Mouse (Mus musculus) adrenal gland, postnatal 10 days (tissue): ENCODE measurements around the gene AC129217.1. TPM values are rescaled to one million over a fixed set of nuclear protein-coding genes. Genes with fewer than 3 reads are reported as not detected.

Experiments used
- DNase-seq: peaks from one replicate; pipeline ENCODE4 v3.0.0; 2021; ENCODE audit warnings: mixed read lengths
- long read RNA-seq, 2 experiments: library from polyadenylated mRNA; stranded (forward); transcript quantifications; one replicate each; pipeline ENCODE4 v2.0.0; 2021
- total RNA-seq, 2 experiments: library from RNA; stranded (reverse); gene quantifications; 2 replicates each; pipeline ENCODE4 v1.2.3; 2021

AC129217.1 gene
- not detected for total RNA-seq
- long read RNA-seq, experiment 1, partial matches to known transcripts, result 0 of 15 reads
- long read RNA-seq, experiment 1, other reads (novel, unspliced or antisense), result 15 of 15 reads
- long read RNA-seq, experiment 2, partial matches to known transcripts, result 0 of 11 reads
- long read RNA-seq, experiment 2, other reads (novel, unspliced or antisense), result 11 of 11 reads

DNA sequence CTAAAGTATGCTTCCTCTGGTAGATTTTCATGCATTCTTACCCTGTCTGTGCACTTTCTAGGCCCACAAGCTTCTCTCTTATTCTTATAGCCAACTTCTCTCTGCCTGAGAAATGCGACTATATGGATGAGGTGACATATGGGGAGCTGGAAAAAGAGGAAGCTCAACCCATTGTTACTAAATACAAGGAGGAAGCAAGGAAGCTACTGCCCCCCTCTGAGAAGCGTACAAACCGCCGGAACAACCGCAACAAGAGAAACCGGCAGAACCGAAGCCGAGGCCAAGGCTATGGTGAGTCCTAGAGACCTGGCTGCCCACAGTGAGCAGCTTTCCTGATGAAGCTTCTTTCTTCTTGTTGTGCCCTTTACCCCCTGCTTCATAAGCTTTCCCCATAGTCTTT lies at the start of gene AC129217.1:
Gene AC129217.1 (plus strand): TSS at position 114 of the 400 bp plus-strand sequence.
- DNase-seq, result no peak

DNA sequence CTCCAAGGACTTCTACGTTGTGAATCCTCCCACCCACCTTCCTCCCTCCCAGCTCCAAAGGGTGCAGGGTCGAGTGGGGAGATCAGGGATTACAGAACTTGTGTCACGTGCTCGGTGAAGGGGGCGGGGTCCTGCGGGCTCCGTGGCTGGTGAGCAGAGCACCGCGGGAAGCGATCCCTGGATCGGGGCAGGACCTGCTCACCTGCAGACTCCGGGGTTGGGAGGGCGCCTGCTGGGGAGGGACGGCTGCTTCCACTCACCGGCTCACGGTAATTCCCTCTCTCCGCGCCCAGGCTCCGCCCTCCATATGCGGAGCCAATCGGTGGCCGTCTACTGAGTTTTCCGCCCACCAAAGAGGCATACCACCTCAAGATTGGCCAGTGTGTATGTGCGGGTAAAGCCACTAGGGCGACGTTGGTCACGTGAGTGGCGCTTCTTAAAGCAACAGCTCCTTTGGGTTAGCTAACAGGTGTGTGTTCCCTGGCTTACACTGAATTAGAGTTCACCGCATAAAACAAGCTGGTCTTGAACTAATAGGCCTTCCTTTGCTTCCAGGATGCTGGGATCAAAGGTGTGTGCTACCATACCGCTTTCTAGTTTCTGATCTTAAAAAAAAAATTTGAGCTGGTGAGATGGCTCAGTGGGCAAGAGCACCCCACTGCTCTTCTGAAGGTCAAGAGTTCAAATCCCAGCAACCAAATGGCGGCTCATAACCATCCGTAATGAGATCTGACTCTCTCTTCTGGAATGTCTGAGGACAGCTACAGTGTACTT lies 43.4 kb upstream of the AC129217.1 start, which contains the start of gene Taf6l:
Gene Taf6l (minus strand): TSS at position 410 of the 774 bp plus-strand sequence.
- peak; percentile 93 for DNase-seq

DNA sequence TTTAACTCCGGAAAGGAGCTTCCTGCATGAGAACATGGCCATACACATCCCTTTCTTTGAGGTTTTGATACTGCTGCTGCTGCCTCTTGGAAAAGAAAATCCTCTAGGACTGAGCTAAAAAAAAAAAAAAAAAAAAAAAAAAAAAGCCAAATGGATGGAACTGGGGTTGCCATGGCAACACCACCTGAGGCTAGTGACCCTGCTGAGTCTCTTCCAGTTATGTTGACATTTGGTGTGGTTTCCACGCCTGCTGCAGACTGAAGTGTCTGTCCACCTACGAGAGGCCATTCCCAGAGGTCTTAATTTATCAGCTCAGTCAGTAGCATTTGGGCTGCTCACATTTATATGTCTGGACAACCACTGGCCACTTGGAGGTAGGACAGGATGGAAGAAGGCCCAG lies 41.1 kb upstream of the AC129217.1 start:
- DNase-seq, result no peak

GRCm38 (mm10) chr19:8789171-8789570 lies 40.4 kb upstream of the AC129217.1 start:
- no peak for DNase-seq

- DNase-seq, result no peak
Observed at GRCm38 (mm10) chr19:8790171-8790570, 39.4 kb upstream of the AC129217.1 start.

DNA sequence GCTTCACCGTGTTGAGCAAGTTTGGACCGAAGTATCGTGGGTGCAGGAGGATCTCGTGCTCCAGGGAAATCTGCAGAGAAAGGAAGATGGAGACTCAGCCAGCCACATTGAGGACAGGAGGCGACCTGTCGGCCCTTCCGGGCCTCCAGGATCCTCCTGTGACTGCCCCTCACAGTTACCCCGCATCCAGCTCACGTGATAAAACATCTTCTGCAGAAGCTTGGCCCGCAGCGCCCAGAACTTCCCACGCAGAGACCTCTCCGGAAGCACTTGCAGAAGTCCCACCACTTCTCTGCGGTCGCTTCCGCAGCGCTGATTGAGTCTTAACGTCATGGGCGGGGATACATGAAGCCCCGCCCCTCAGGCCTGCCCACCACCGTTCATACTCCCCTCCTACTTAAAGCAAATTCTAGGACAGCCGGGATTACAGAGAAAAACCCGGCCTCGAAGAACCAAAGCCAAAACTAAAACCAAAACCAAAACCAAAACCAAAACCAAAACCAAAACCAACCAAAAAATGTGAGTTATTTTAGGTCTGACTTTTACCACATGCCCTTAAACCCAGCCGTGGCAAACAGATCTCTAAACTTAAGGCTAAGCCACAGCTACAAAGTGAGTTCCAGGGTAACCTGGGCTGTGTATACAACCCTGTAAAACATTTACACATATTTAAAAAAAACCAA lies 31.2 kb upstream of the AC129217.1 start, which contains the start of gene Polr2g:
Gene Polr2g (minus strand): TSS at position 314 of the 683 bp plus-strand sequence.
- DNase-seq, result peak; percentile 94

GRCm38 (mm10) chr19:8798947-8799315 lies 30.6 kb upstream of the AC129217.1 start:
- DNase-seq, result no peak

GRCm38 (mm10) chr19:8802130-8802821 lies 27.3 kb upstream of the AC129217.1 start, which contains the start of gene Zbtb3:
Zbtb3 (plus strand) TSS chr19:8802555.
- peak; percentile 93 for DNase-seq

- no peak for DNase-seq
Observed at GRCm38 (mm10) chr19:8803204-8803780, 26.3 kb upstream of the AC129217.1 start.

DNA sequence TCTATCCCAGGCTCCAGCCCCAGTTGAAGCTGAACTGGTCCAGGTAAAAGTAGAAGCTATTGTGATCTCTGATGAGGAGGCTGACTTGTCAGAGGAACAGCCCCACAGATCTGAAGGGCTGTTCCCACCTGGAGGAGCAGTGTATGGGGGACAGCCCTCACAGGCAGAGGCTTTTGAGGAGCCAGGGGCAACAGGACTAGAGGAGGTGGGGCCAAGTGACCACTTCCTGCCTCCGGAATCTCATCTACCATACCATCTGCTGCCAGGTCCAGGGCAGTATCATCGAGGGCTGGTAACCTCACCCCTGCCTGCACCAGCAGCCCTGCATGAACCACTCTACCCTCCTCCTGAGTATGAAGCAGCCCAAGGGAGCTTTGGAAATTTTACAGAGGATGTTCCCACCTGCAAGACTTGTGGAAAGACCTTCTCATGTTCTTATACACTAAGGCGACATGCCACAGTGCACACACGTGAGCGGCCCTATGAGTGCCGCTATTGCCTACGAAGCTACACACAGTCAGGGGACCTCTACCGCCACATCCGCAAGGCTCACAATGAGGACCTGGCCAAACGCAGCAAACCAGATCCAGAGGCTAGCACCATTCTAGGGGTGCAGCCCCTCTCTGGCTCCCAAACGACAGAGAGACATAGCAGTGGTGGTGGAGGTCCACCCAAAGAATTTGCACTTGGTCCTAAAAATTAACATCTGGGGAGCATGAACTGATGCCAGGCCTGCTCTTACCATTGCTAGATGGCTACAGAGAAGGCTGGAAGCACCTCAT lies 25.5 kb upstream of the AC129217.1 start:
- no peak for DNase-seq

DNA sequence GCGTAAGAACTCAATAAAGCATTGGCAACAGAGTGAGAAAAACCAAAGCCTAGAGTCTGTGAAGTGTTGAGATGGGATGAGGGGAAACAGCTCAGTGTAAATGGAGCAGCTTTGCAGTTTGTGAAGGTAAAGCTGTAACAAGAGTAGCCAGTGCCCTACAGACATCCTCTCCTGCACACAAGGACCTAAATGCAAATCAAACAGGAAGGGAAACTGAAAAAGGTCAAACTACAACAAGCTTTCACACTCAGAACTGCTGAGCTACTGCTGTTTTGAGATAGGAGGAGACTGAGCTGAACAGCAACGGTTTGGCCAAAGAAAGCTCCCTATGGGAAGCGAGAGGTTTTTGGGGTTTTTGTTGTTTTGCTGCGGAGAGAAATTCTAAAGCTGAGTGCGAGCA lies 22.8 kb upstream of the AC129217.1 start:
- DNase-seq, result no peak

- DNase-seq, result no peak
Observed at GRCm38 (mm10) chr19:8815812-8816211, 13.8 kb upstream of the AC129217.1 start.

DNA sequence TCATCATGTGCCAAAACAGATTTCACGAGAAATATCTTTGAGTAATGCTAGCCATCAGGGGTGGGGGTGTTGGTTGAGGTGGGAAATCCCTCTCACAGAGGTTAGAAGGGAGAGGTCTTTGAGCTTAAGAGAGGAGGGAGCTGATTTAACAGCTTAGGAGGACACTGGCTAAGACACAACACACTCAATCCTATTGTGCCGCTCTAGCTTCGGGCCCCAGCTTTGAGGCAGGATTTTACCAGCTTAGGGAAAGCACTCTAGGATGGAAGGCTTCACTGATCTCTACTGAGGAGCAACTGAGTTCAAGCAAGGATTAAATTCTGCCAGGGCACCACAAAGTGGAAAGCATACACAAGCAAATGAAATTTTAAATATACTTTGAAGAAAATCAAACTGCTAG lies 12.6 kb upstream of the AC129217.1 start:
- DNase-seq, result no peak

DNA sequence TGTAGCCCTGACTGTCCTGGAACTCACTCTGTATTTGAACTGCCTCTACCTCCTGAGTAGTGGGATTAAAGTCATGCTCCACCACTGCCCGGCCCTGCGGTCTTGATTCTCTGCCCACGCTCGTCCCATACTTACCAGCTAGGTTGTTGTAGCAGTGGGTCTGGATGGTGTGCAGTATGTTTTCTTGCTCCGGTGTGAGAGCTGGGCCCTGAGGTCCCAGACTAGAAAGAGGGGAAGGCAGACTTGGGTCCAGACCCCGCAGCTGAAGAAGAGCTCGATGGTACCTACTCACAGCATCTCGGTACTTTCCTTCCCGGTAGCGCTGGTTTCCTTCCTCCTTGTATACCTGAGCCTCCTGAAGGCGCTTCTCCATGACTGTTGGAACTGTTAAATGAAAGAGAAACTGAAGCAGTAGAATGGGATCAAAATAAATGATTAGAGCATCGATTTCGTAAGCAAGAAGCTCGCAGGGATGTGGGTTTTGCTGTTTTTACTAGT lies 11.2 kb upstream of the AC129217.1 start:
- DNase-seq, result no peak

GRCm38 (mm10) chr19:8818801-8819595 lies 10.6 kb upstream of the AC129217.1 start, which contains the start of gene Ttc9c:
Ttc9c (minus strand) TSS chr19:8819333.
- DNase-seq, result peak; percentile 96

GRCm38 (mm10) chr19:8819596-8820423 lies 9.8 kb upstream of the AC129217.1 start, which contains the start of gene Hnrnpul2:
Hnrnpul2 (plus strand) TSS chr19:8820010.
- DNase-seq, result peak; percentile 99

DNA sequence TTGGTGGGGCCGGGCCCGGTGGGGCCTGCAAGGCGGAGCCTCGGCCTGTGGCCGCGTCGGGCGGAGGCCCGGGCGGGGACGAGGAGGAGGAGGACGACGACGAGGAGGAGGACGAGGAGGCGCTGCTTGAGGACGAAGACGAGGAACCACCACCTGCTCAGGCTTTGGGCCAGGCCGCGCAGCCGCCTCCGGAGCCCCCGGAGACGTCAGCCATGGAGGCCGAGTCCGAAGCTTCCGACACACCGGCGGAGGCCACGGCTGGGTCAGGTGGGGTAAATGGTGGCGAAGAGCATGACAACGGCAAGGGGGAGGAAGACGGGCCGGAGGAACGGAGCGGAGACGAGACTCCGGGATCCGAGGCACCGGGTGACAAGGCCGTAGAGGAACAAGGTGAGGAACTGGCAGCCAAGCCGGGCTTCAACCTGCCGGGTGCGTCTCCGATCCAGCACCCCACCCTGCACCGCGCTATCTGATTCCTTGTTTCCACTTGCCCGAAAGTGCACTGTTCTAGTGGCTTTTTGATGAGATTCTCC lies 9.1 kb upstream of the AC129217.1 start:
- no peak for DNase-seq

GRCm38 (mm10) chr19:8821146-8821545 lies 8.4 kb upstream of the AC129217.1 start:
- no peak for DNase-seq

- no peak for DNase-seq
Observed at GRCm38 (mm10) chr19:8822696-8823095, 6.9 kb upstream of the AC129217.1 start.
